Mouse (Mus musculus): ENCODE measurements around the gene St7.

The St7 gene

GRCm38 (mm10) chr6:17719423-17719822 lies 26.7 kb downstream of the St7 start:
- DNase-seq (ENCODE audit: extremely low spot score), result no peak

GRCm38 (mm10) chr6:17720022-17720421 lies 27.3 kb downstream of the St7 start:
- DNase-seq (ENCODE audit: extremely low spot score), result no peak

DNA sequence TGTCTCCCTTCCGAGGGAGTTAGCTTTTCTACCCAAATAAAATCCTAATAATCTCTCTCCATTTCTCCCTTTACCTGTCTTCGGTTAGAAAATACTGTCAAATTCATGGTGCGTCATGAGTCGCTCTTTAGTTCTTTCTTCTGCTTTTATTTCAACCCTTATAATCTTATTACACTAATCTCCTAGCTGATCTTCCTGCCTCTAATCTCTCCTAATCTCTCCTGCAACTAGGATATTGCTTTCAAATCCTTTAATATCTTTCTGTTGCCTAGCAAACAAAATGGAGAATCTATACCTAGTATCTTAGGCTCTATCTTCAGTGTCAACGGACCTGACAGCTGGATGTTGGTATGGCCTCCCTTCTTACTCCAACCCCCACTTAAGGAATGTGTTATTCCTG lies 29.0 kb downstream of the St7 start:
- no peak for DNase-seq (ENCODE audit: extremely low spot score)

GRCm38 (mm10) chr6:17725841-17726460 lies 33.2 kb downstream of the St7 start:
- peak; percentile 33 for DNase-seq (ENCODE audit: extremely low spot score)

DNA sequence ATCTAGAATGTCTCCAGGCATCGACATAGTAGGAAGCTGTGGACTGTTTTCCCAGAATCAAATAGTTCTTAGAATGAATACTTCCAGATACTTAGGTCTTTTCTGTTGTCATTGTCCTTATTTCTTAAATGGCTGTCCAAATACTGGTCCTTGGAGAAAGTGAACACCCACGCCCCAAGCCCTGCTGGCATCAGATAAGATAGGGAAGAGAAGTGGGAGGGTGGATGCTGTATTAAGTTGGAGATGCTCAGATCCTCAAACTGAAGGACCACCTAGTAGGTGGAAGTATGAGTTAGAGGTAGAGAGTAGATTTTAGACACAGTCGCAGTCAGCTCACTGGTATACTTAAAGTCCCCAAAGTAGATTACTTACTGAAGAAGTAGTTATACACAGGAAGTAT lies 34.5 kb downstream of the St7 start:
- DNase-seq (ENCODE audit: extremely low spot score), result no peak

DNA sequence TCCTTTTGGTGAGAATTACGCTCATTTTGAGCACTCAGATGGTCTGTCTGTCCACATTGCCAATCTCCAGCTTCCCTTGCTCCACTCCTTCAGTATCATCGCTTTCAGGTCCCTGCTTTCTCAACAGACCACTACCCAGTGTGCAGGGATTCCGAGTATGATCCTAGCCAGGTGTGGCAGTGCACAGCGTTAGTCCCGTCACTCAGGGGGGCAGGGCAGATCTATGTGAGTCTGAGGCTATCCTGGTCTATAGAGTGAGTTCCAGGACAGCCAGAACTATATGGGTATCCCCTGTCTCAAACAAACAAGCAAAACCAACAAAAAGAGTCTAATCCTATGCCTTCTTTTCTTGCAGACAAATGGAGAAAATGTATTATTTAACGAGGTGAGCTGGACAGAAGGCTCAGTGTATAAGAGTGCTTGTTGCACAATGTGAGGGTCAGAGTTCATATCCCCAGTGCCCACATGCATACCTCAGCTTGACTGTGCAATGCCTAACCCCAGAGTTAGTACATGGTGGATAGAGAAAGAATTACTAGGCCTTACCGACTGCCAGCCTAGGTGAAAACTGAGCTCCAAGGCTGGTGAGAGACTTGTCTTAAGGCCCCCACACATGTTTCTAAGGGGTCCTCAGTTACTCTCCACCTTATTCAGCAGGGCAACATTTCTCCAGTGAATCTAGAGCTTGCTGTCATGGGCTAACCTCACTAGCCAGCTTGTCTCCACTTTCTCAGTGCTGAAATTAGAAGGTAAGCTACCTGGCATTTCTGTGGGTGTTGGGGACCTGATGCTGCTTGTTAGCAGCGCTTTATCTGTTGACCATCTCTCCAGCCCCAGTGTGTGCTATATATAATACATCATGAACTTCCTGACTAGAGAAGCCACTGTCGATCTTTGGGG lies 35.4 kb downstream of the St7 start:
- DNase-seq (ENCODE audit: extremely low spot score), result no peak

GRCm38 (mm10) chr6:17730122-17730521 lies 37.4 kb downstream of the St7 start:
- DNase-seq (ENCODE audit: extremely low spot score), result no peak

DNA sequence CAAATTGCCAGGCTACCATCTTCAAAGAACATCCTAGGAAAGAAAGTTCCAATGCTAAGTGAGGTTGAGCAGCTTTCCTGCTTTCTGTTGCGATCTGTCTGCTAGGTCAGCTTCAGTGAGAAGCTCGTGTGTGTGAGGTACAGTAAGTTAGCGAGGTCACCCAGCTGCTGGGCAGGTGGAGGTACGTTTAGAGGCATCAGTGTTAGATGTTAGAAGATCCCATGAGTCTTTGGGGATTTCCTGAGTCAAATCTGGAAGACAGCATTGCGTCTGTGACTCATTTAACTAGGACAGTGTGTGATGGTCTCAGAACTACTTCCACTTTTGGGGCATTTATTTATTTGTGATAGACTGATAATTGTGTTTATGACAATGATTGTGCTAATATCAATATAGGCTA lies 39.0 kb downstream of the St7 start:
- no peak for DNase-seq (ENCODE audit: extremely low spot score)

- DNase-seq (ENCODE audit: extremely low spot score), result no peak
Measured at GRCm38 (mm10) chr6:17733951-17734411, 41.2 kb downstream of the St7 start.

DNA sequence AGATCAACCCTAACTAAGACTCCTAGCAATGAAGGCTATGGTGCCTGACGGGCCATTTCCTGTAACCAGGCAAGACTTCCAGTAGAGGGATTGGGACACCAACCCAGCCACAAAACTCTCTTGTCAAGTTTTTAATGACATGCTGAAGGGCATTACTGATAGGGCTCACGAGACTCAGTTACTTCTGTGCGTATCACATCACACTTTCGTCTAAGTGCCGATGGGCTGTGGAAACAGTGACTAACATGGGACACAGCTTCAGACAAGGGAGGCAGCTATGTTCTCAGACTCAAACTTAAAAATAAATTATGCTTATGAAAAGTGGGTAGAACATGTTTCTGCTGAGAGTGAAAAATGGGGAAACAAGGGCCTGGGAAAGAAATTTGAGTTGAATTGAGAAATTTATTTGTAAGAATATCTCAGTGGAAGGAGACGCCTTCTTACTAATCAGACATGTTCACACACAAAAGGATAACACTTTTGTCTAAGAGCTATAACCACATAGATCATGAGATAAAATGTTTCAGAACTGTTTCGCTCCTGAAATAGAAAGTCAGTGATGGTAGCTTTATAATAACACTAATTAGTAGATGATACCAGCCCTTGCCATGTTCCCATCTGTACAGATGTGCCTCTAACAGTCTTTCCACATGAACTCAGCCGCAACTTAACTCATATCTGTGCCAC lies 44.7 kb downstream of the St7 start:
- no peak for DNase-seq (ENCODE audit: extremely low spot score)

- DNase-seq (ENCODE audit: extremely low spot score), result no peak
Measured at GRCm38 (mm10) chr6:17740128-17740527, 47.4 kb downstream of the St7 start.

DNA sequence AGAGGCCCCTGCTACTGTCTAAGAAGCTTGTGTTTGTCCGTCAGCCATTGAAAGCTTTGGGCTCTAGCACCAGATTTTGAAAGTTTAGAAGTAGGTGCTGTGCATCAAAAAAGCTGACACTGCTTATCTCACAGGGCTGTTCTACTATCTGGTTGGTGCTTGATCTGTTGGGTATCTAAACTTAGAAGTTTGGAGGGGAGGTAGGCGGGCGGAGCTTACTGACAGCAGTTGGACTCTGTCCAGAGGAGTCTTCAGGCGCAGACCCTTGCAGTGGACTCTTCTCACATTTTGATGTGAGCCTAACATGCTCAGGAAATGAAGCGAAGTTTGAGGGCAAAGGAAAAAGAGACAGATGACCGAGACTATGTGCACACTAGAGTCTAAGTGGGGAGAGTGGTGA lies 48.9 kb downstream of the St7 start:
- no peak for DNase-seq (ENCODE audit: extremely low spot score)

GRCm38 (mm10) chr6:17742209-17742608 lies 49.5 kb downstream of the St7 start:
- DNase-seq (ENCODE audit: extremely low spot score), result no peak

DNA sequence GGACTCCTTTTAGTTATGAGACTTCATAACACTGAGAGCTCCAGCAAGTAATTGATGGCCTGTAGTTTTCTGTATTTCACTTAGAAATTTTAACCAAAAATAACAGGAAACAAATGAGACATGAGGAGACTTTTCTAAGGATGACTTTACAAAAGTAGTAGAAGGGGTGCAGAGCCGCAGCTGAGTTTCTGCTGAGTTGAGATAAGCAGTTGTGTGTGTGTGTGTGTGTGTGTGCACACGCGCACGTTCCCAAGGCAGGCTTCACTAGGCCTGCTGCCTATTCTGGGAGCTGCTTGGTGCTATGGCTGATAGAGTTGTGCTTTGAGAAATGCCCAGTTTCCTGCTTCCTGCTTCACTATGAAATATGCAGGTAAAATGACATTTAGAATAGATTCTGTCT lies 50.6 kb downstream of the St7 start:
- DNase-seq (ENCODE audit: extremely low spot score), result no peak

DNA sequence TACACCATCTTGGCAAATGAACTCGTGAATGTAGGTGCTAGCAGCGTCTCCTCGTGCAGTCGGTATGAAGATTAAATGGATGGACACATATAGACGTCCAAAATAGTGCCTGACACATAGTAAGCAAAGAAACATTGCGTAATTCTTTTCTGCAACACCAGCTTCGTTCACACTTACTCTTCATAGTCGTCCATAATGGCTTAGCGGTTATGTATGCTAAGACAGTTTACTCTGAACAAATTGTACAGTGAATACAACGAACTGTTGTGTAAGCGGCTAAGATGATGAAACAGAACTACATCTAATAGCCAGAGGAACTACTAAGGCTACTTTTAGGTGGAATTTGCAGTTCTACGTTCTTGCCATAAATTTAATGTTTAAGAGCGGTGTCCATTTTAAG lies 55.0 kb downstream of the St7 start:
- no peak for DNase-seq (ENCODE audit: extremely low spot score)

- peak; percentile 78 for DNase-seq (ENCODE audit: extremely low spot score)
Measured at GRCm38 (mm10) chr6:17748866-17749582, 56.3 kb downstream of the St7 start.

GRCm38 (mm10) chr6:17749596-17749995 lies 56.9 kb downstream of the St7 start:
- DNase-seq (ENCODE audit: extremely low spot score), result no peak

GRCm38 (mm10) chr6:17750041-17750660 lies 57.4 kb downstream of the St7 start:
- DNase-seq (ENCODE audit: extremely low spot score), result no peak

- no peak for DNase-seq (ENCODE audit: extremely low spot score)
Measured at GRCm38 (mm10) chr6:17750957-17751356, 58.2 kb downstream of the St7 start.

GRCm38 (mm10) chr6:17755902-17756301 lies 63.2 kb downstream of the St7 start:
- no peak for DNase-seq (ENCODE audit: extremely low spot score)

GRCm38 (mm10) chr6:17758568-17758967 lies 65.8 kb downstream of the St7 start:
- no peak for DNase-seq (ENCODE audit: extremely low spot score)

Data from embryo, embryonic 9.5 days (tissue).